Mouse (Mus musculus) frontal cortex, adult (tissue): ENCODE measurements around the gene Thumpd2.

Source experiments
- ATAC-seq: cut with Nextera tagmentation; 2 replicates; pipeline ENCODE4 v1.9.2; 2017; ENCODE audit warnings: mild to moderate bottlenecking, moderate library complexity, mixed read lengths; ENCODE audit not compliant: low TSS enrichment

Gene Thumpd2

GRCm38 (mm10) chr17:81064979-81065311 is at the start of gene Thumpd2:
Thumpd2 (minus strand) TSS chr17:81065082.
- ATAC-seq: peak; percentile 87

DNA sequence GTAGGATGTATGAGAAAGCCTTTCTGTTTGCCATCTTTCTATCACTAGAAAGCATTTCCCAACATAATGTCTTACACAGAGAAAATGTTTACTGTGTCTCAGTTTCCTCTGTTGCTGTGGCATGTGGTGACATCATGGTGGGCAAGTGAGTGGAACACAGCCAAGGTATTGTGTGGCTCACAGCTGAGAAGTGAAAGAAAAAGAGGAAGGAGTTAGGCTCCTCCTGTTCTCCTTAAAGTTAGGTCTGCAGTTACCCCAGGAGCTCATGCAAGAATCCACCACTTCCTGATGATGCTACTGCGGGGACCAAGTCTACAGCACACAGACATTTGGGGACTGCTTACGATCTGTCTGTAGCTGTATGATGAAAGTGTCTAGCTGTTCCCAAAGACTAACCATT is 39.4 kb upstream of the Thumpd2 start:
- ATAC-seq: no peak

DNA sequence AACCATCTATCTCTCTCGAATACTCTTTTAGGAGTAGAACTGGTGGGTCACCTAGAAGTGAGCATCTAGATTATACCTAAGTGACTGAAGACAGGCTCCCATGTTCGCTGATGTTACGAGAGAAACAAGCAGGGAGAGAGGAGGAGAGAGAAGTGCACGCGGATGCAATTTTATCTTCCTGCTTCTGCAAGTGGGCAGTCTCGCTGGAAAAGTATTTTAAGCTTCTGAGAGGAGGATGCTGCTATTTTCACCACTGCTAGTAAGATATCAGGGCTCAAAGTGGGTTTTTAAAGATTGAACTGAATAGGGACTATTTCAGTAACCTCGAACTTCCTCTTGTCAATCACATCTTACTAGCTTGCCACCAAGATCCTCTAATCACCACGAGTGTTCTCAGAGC is 38.0 kb upstream of the Thumpd2 start:
- peak; percentile 93 for ATAC-seq

DNA sequence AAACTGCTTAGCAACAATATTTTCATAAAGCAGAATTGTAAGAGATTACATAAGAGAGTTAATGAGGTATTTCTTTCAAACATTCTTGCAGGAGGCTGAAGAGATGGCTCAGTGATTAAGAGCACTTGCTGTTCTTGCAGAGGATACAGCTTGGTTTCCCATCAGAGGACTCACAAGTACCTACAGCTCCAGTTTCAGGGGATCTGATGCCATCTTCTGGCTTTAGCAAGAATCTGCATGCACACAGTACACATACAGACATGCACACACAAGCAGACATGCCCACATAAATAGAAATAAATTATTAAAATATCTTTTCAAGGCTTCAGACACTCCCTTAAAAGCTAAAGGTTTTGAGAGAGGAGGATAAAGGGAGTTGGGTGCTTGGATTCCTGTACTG is 33.6 kb upstream of the Thumpd2 start:
- ATAC-seq: no peak

- ATAC-seq: no peak
These were observed 31.6 kb upstream of the Thumpd2 start for GRCm38 (mm10) chr17:81096490-81096889.

GRCm38 (mm10) chr17:81092794-81093193 is 27.9 kb upstream of the Thumpd2 start:
- no peak for ATAC-seq

DNA sequence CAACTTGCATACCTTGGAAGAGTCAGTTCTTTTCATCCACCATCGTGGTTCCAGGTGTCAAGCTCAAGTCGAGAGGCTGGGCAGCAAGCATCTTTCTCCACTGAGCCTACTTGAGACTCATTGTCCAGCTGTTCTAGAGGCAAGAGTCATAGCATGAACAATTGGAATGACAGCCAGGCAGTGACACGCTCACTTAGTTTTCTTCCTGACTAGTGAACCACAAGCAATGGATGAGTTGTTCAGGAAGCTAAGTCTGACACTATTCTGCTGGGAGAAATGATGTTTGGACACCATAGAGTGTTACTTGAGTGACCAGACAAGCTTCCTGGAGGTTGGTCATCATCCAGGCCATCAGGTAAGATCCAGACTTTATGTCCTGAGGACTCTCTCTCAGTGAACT is 24.0 kb upstream of the Thumpd2 start:
- ATAC-seq: no peak

- no peak for ATAC-seq
These were observed 22.9 kb upstream of the Thumpd2 start for GRCm38 (mm10) chr17:81087735-81088134.

DNA sequence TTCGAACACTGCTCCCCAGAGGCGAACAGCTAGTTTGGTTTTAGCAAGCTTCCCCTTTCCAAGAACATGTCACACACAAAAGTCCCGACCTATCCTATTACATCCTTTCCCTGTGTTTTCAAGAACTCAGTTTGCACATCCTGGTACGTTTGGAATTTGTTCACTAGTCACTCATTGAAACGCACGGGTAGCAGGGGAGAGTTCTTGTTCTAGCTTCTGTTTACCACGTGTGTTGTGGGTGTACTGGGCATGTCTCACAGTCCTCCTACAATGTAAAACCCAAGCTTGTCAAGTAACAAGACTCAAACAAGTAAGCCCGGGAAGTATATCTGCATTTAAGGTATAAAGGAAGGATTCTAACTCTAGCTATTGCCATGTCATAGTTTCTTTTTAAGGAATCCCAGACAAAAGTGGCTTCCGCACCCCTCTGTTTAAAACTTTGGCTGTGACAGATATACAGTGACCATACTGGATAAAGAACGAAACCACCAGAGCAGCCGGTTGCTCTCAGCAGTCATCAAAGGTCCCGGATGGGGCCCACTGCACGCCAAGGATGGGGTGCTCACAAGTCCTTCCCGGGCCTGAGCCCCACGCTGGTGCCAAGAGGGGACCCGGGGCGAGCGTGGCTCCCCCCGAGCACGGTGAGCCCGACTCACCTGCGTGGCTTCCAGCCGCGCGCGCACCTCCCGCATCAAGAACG is 453 bp downstream of the Thumpd2 start:
- peak; percentile 87 for ATAC-seq

DNA sequence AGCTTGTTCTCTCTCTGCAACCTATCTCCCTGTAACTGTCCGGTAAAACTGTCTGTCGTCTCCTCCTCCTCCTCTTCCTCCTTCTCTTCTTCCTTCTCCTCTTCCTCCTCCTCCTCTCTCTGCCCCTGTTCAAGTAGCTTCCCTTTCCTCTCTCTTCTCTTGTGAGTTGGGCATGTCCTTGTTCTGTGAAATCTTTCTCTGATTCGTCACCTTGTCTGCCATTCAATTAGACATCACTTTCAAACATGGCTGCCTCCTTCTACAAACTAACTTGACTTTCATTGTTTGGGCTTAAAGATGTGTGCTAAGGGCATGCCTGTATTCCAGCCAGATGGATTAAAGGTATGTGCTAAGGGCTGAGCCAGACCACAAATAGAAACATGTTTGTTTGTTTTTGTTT is 1.5 kb downstream of the Thumpd2 start:
- no peak for ATAC-seq

DNA sequence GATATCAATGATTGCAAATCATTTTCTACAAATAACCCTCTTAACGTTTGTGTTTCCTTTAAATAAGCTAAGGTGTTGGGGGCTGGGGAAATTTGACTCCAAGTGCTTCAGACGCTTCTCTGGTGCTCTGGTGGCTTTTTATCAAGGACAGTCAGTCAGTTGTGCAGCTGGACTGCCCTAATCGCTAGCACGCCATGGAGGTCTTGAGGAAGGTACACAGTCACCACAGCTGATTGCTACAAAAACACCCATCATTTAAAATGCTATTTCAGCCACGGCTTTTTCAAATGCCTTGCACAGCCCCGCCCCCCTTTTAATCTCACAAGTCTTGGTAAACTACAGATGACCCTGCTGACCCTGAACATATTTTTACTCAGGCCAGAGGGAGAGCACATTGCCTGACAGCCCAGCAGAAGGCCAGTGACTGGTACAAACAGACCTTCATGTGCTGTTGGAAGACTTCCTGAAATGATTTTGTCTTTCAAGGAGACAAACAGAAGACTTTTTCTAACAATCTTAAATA is 2.5 kb downstream of the Thumpd2 start:
- ATAC-seq: no peak

DNA sequence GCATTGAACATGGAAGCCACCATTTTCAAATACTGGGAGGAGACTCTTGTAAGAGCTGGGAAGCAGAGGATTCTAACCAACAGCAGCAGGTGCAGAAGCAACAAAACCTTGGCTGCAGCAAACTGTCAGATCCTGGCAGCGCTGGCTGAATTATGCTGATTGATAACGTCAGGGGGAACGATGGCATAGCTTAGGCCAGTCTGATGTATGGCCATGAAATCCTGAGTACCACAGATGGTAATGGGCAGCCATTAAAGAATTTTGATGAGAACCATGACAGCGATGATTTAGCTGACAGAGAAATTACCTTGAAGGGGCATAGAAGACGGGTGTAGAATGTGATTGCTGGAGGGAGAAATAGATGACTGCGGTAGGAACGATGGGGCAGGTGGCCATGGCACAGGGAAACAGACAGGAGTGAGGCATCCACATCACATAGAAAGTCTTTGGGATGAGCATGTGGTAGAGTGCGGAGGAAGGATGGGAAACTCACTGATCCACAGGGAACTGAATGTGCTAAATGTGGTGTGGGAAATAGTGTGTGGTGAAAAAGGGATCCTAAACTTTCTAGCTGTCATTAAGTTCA is 8.0 kb downstream of the Thumpd2 start:
- no peak for ATAC-seq

GRCm38 (mm10) chr17:81056035-81056434 is 8.8 kb downstream of the Thumpd2 start:
- no peak for ATAC-seq

DNA sequence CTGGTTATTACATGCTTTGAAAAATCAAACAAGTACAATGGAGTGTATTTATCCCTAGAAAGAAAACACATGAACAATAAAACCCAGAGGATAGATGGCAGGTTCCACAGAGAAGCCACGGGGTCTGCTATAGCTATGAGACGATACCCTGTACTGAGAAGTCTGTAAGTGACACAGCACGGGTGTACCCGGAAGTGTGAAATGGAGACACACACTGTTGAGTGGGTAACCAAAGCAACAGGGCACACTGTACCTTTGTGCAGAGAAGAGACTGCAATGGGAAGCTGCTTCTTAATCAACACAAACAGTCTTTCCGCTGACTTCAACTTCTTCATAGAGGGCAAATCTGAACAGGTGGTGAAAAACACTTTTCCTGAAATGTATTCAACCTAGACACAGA is 9.4 kb downstream of the Thumpd2 start:
- ATAC-seq: no peak

GRCm38 (mm10) chr17:81053274-81053673 is 11.6 kb downstream of the Thumpd2 start:
- no peak for ATAC-seq

DNA sequence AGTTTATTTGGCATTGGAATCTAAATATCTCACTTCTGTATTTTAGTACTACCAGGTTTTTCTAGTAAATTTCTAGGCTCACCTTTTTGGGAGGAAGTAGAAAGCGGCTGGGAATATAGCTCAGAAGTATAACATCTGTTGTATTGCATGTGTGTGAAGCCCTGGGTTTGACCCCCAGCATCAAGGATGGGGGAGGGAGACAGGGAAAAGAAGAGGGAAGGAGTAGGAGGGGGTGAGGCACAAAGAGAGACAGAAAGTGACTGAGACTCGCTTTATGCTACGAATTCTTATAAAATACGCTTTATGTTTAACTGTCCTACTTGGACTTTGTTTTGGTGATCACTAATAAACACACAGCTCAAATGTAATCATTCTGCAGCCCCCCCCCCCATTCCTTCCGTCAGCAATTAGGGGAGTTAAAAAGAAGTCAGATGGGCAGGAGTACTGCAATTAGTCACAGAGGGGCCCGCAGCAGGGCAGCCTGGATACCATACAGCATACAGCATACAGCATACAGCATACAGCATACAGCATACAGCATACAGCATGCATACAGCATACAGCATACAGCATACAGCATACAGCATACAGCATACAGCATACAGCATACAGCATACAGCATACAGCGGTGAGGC is 16.8 kb downstream of the Thumpd2 start:
- no peak for ATAC-seq

GRCm38 (mm10) chr17:81045525-81046150 is 19.2 kb downstream of the Thumpd2 start:
- peak; percentile 80 for ATAC-seq

- ATAC-seq: no peak
These were observed 19.8 kb downstream of the Thumpd2 start for GRCm38 (mm10) chr17:81045115-81045514.

GRCm38 (mm10) chr17:81044356-81044755 is 20.5 kb downstream of the Thumpd2 start:
- ATAC-seq: peak; percentile 44

DNA sequence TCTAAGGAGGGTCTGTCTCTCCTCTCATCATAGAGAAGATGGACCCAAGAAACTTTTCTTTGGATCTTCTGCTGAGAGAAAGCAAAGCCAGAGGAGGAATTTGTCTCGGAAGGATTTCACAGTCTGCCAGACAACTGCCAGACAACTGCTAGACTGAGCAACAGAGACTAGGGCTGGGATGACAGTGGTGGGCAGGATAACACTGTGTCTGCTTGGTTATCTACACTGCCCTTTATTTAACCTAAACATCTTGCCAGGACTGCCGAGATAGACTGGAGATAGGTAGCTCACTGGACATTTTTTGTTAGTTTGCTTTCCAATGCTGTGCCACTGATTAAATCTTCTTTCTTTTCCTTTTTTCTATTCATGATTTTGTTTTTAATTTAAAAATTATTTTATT is 23.2 kb downstream of the Thumpd2 start:
- no peak for ATAC-seq

DNA sequence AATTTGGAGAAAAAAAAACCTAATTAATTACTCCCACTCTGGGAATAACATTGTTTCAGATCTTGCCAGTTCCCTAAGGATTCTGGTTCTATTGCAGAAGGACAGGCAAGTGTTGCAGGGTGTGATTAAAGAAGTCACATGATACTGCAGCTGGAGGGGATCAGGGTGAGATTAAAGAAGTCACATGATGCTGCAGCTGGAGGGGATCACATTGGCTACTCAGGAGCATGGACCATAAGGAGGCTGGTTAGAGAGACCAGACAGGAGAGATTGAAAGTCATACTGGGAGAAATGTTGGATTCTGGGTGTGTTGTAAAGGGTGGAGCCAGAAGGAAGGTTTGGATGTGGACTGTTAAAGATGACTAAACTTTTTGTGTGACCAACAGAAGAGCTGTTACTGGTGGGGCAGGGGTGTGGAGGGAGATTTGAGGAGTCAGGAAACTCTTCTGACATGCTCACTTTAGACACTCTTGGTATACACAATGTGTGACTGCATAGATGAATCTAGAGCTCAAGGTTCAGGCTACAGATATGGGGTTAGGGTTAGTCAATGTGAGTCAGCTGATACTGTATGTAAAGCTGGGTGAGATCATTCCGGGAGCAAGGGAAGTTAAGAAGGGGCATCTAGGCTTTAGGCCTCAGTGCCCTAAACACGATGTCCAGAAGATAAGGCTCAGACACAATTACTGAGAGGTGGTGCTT is 26.0 kb downstream of the Thumpd2 start:
- no peak for ATAC-seq

GRCm38 (mm10) chr17:81035354-81035753 is 29.5 kb downstream of the Thumpd2 start:
- ATAC-seq: no peak
